Mouse (Mus musculus) T-cell, adult 66 days (primary cell): ENCODE measurements around the gene Dctn3. TPM values are rescaled to one million over a fixed set of nuclear protein-coding genes. Genes with fewer than 3 reads are reported as not detected.

ENCODE experiments used
- total RNA-seq, 2 experiments: library from RNA; stranded (reverse); gene quantifications; 3 replicates in 1 of 2; 4 replicates in 1 of 2; pipeline ENCODE4 v1.2.4; 2023

Dctn3 gene
- 10 to 100 TPM; 52.7 to 58.8 TPM for total RNA-seq

DNA sequence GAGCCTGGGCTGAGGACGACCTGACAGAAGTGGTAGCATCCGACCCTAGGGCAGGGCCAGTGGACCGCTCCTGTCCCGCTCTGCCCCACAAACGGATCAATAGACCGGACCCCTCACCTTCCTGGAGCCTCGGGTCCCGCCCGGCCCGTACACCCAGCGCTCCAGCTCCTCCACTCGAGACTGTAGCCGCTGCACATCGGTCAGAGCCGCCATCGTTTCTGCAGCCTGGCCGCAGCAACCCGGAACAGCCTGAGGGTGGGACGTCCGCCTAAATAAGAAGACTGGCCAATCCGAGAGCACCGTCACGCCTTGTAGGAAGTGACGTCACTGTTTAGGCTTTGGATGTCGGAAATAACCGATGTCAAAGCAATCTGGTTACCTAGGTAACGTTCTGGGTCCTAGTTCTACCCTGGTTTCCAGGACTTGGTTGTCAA lies at the start of gene Dctn3:
Gene Dctn3 (minus strand): TSS at position 253 of the 434 bp plus-strand sequence.

DNA sequence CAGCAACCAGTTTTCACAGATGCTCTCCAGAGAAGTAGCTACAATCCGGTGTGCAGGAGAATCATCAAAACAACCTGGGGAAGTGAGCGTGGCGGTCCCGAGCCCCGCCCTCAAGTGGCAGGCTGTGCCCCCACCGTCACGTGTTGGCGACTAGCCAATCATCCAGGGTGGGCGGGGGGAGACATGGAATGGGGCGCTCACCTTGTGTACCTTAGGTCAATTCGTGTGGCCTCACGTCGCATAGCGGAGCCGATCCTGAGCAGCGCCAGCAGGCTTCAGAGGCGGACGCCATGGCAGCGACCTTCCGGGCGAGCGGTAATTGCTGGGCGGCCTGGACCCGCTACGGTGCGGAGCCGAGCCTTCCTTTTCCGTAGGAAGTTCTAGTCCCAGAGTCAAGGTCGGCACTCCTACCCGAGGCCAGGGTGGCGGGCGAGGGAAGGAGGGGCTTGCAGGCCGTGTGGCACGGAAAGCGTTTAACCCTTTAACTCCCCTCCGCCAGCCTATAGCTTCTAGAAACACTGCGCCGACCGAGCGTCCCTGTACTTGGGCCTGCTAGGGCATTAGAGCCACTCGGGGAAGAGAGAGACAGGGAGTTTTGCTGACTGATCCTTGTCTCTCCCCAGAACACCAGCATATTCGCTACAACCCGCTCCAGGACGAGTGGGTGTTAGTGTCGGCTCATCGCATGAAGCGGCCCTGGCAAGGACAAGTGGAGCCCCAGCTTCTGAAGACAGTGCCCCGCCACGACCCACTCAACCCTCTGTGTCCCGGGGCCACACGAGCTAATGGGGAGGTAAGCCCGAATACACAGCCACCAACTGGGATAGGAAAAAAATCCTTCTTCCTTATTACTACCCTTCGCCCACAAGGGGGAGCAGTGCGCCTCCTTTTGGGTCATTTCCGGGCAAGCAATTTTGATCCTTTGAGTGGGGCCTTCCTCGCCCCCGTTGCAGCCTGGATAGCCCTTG lies 32.7 kb upstream of the Dctn3 start, which contains the start of gene Sigmar1:
Gene Sigmar1 (minus strand): TSS at position 820 of the 968 bp plus-strand sequence.

DNA sequence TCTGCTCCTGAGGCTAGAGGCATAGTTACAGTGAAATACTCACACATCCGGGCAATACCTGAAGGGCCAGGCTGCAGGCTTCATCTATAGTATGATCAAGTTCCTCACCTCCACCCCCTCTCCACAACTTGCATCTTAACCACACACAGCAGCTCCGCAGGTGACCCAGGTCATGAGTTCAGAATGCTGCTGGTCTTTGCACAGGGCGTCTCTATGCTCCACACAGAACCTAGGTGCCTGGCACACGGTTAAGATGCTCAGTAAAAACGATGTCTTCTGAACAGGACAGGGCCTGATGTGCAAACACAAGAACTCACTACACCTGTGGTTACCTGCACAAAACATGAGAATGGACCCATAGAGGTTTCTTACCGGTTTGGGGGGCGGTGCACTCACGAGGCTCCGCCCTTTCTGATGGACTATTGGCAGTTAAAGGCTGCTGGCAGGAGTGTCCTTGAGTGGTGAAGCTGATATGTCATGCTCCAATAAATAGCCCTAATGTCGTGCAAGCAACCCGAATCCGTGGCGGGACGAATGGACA lies 31.9 kb upstream of the Dctn3 start, which contains the start of gene Galt:
Gene Galt (plus strand): TSS at position 432 of the 541 bp plus-strand sequence.

DNA sequence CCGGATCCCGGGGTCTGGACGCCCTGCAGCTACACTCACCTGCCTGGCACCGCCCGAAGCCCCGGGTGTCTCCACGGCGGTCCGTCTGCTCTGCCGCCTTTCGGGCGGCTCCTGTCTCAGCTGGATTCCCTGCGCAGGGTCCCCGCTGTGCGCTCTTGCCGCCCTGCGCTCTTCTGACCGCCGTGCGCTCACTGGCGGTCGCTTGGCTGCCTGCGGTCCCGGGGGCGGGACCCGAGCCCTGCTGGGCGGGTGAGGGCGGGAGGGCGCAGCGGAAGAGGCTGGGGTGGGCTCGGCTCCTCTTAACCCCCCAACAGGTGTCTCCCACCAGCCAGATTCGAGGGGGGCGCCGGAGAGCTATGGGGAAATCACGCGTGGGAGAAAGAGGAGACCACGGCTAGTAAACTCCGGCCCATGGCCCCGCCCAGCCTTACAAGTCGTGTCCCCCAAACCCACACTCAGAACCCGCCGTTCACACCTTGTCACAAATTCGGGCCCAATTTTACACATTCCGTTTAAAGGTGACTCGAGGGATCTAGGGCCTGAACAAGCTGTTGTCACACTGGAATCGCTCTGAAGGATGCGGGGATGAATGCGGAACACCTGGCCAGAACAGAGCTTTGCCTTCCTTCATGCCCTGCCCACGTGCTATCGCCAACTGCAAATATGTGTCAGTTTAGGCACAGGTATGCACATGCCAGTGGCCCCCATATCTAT lies 8.2 kb upstream of the Dctn3 start, which contains the start of gene Arid3c:
Gene Arid3c (minus strand): TSS at position 91 of the 714 bp plus-strand sequence.

DNA sequence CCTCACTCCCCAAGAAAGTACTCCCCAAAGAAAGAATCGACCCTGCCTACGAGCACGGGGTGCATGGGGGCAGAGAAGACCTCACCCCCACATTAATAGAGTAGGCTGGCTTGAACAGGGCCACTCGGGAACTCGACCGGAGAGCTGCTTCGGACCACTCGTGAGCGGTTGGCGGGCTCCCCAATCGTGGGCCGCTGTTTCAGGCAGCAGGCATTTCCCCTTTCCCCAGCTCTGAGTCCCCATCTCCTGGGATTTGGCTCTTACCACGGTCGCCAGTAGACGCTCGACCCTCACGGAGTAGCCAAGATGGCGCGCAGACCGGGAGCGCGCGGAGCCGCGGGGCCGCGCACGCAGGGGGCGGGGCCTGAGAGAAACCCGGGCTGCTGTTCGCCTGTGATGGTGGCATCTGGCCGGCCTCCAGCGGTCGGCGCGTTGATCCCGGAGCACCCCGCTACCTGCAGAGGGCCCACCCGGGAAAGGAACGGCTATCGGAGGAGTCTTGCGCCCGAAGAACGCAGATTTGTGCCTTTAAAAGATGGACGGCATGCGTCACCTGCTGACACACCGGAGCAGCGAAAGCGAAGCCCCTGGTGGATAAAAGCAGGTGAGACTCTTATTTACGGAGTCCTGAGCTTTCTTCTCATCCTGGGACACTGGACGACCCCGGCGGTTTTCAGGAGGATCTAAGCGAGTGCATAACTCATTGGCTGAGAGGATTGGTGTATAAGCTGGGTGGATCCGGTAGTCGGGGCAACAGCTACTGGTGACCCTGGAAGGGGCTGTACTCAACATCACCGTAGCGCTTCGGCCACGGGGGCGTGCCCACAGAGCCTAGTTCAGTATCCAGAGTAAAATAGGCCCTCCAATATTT lies 9.5 kb downstream of the Dctn3 start, which contains the start of gene Rpp25l:
Gene Rpp25l (minus strand): TSS at position 338 of the 871 bp plus-strand sequence.

DNA sequence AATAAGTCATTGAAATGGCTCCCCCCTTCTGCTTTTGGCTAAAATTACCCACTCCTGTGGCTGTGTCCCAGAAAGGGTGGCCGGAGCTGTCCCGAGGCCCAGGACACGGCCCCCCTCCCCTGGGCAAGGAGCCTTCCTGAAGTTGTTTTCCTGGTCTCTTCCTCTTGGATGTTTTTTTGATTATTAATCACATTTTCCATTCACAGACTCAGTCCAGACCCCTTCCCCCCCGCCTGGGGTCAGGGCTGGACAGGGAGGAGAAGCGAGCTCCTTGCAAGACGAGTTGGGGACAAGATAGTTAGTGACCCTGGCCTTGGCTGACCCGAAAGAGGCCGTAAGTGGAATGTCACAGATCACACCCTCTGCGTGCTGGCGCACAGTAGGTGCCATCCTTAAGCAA lies 23.2 kb downstream of the Dctn3 start, which contains the start of gene Il11ra1:
Gene Il11ra1 (plus strand): TSS at position 207 of the 400 bp plus-strand sequence.

DNA sequence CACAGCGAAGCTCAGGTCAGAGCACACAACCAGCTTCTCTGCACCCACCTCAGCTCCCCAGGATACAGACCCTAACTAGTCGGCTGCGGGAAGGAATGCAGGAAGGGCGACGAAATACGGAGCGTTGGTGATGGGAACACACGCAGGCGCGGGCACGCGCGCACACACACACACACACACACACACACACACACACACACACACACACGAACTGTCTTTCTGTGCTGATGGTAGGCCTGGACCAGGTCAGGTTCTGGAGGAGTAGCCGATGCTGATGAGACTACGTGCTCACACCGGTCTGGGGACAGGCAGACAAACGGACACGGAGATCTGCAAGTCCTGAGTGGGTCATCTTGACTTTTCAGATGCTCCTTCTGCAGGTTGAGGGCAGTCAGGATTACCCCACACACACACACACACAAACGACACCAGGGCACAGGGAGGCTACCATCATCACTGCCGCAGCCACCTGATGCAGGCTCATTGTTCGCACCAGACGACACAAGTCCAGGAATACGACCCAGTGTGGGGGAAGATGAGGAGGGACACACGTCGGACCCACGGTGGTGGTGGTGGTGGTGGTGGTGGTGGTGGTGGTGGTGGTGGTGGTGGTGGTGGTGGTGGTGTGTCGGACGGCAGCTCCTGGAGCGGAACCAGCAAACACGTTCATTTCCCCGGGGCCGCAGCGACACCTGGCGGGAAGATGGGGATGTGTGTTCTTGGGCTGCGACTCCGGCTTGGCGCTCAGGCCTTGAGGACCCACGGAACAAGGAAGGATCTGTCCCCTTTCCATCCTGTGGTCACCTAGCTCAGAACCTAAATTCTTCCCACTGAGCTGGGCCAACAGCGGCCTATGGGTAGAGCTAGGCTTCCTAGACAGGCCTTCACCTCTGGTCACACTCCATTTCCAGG lies 25.8 kb downstream of the Dctn3 start, which contains the start of gene Cntfr:
Gene Cntfr (minus strand): TSS at position 160 of the 912 bp plus-strand sequence.

Other genes starting within 250 kb of the Dctn3 start
- gene AI464131, start 220.1 kb downstream of the Dctn3 start, total RNA-seq: not detected
- not detected for gene 1110017D15Rik, start 205.8 kb downstream of the Dctn3 start, total RNA-seq
- 10 to 100 TPM in 1 of 2 experiments, 1 to 10 TPM in 1; 9.9 to 14.5 TPM for gene Fam219a, start 153.6 kb downstream of the Dctn3 start, total RNA-seq
- gene Dnaic1, start 153.4 kb downstream of the Dctn3 start, total RNA-seq: not detected
- not detected for gene Enho, start 82.8 kb downstream of the Dctn3 start, total RNA-seq
- not detected for gene Cntfr, start 26.1 kb downstream of the Dctn3 start, total RNA-seq
- 10 to 100 TPM; 19.6 to 21.7 TPM for gene Il11ra1, start 23.2 kb downstream of the Dctn3 start, total RNA-seq
- gene Rpp25l, start 9.6 kb downstream of the Dctn3 start, total RNA-seq: 10 to 100 TPM; 29.6 to 37.3 TPM
- gene Arid3c, start 8.0 kb upstream of the Dctn3 start, total RNA-seq: under 1 TPM in 1 of 2 experiments, not detected in 1; 0.44 TPM
- gene Galt, start 32.1 kb upstream of the Dctn3 start, total RNA-seq: 10 to 100 TPM; 57.6 to 57.9 TPM
- 10 to 100 TPM; 23.2 to 24.9 TPM for gene Sigmar1, start 33.0 kb upstream of the Dctn3 start, total RNA-seq
- 10 to 100 TPM in 1 of 2 experiments, 1 to 10 TPM in 1; 9.0 to 12.4 TPM for gene Ccl27a, start 51.1 kb upstream of the Dctn3 start, total RNA-seq
- not detected for gene Gm21541, start 180.4 kb upstream of the Dctn3 start, total RNA-seq
- 1 to 10 TPM; 3.6 to 5.7 TPM for gene Gm20878, start 218.4 kb upstream of the Dctn3 start, total RNA-seq
- not detected for gene Fam205a4, start 242.9 kb upstream of the Dctn3 start, total RNA-seq